Mouse (Mus musculus) limb, embryonic 11.5 days (tissue): ENCODE measurements at regions not wholly inside any gene's neighbourhood (a gene's known extent, or its start where the extent isn't known, plus 50 kb on each side); places are given as distances from the start of the nearest gene placed in this dataset.

Source experiments
- ATAC-seq: fragments of 200-750 bp; cut with Nextera tagmentation; 2 replicates; pipeline ENCODE4 v1.8.0; 2017; ENCODE audit warnings: low read depth; ENCODE audit not compliant: insufficient number of reproducible peaks, low FRiP score, low TSS enrichment
- DNase-seq: peaks from one replicate; pipeline ENCODE4 v3.0.0-alpha.2; 2015; ENCODE audit warnings: low spot score
- H3K27ac ChIP-seq: fragments of 300-500 bp; sonication (generic); replicated peaks from 2 replicates; pipeline ENCODE4 v1.5.1; 2014; ENCODE audit warnings: low read depth, mild to moderate bottlenecking, low read length
- H3K27me3 ChIP-seq: fragments of 300-500 bp; sonication (generic); 2 replicates; pipeline ENCODE4 v1.6.1; 2014; ENCODE audit warnings: mild to moderate bottlenecking, low read length, mixed read lengths; ENCODE audit not compliant: control insufficient read depth, insufficient read depth
- H3K36me3 ChIP-seq: fragments of 300-500 bp; sonication (generic); 2 replicates; pipeline ENCODE4 v1.6.1; 2014; ENCODE audit warnings: mild to moderate bottlenecking, low read length, moderate library complexity, mixed read lengths; ENCODE audit not compliant: control insufficient read depth, insufficient read depth
- H3K4me1 ChIP-seq: fragments of 300-500 bp; sonication (generic); 2 replicates; pipeline ENCODE4 v1.6.1; 2014; ENCODE audit warnings: low read length, mixed read lengths; ENCODE audit not compliant: control insufficient read depth, insufficient read depth
- H3K4me2 ChIP-seq: fragments of 300-500 bp; sonication (generic); 2 replicates; pipeline ENCODE4 v1.6.1; 2014; ENCODE audit warnings: low read depth, mild to moderate bottlenecking, moderate library complexity; ENCODE audit not compliant: severe bottlenecking
- H3K4me3 ChIP-seq: fragments of 300-500 bp; sonication (generic); 2 replicates; pipeline ENCODE4 v1.5.1; 2014; ENCODE audit warnings: low read depth, low read length
- H3K9ac ChIP-seq: fragments of 300-500 bp; sonication (generic); 2 replicates; pipeline ENCODE4 v1.6.1; 2014; ENCODE audit warnings: mild to moderate bottlenecking, low read length
- H3K9me3 ChIP-seq: fragments of 300-500 bp; sonication (generic); 2 replicates; pipeline ENCODE4 v1.6.1; 2016; ENCODE audit warnings: low read length; ENCODE audit not compliant: control insufficient read depth
- WGBS: fragments of 180-500 bp; shearing (Covaris S2); extraction: QIAGEN DNeasy Blood & Tissue Kit; methylation state at CpG from one replicate; pipeline ENCODE4 v1.1.7; 2014; 5-methylcytosine and 5-hydroxymethylcytosine counted together

- Histone ChIP-seq H3K4me1 (no peaks in the 10 kb centered on the region), H3K4me2 (no peak overlapping the region), H3K4me3 (no peak overlapping the region), H3K36me3 (no peaks in the 10 kb centered on the region), H3K9me3 (no peaks in the 10 kb centered on the region), H3K27me3 (no peaks in the 10 kb centered on the region), H3K9ac (no peak overlapping the region), H3K27ac (no peak overlapping the region)
- ATAC-seq (no peak), DNase-seq (no peak)
- 75% methylated on average over 4 of the region's 4 CpGs for whole genome bisulfite sequencing
These were observed 400.9 kb downstream of the Trim52 start for GRCm38 (mm10) chr14:106506921-106507320.

- ATAC-seq: no peak
- WGBS: 80% methylated on average over 12 of the region's 12 CpGs
- no peaks in the 10 kb centered on the region for H3K36me3 ChIP-seq
These were observed 412.8 kb downstream of the Trim52 start for GRCm38 (mm10) chr14:106518552-106519358.

DNA sequence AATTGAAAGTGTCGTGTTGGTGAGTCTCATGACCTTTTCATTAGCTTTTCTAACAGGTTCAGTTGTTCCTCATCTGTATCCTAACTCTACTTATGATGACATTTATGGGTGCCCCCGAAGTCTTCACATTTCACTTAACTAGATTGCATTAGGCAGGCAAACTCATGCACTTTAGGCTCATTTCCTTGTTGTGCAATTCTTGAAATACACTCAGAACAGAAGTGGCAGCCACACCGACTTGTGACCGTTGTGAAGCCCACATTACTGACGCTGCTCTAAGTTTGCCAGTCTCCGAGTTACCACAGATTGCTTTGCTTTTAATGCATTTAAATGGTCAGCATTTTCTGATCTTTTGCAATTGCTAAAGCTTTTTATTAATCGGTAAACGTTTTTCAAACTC lies 414.8 kb downstream of the Trim52 start:
- 57% methylated on average over 8 of the region's 8 CpGs for WGBS
- no peaks in the 10 kb centered on the region for H3K36me3 ChIP-seq
- no peaks in the 10 kb centered on the region for H3K27me3 ChIP-seq
- H3K9ac ChIP-seq: no peak overlapping the region
- H3K27ac ChIP-seq: no peak overlapping the region
- DNase-seq: no peak
- no peaks in the 10 kb centered on the region for H3K4me1 ChIP-seq
- no peak overlapping the region for H3K4me2 ChIP-seq
- ATAC-seq: no peak
- no peaks in the 10 kb centered on the region for H3K9me3 ChIP-seq
- H3K4me3 ChIP-seq: no peak overlapping the region

More at GRCm38 (mm10) chr14:106518552-106519358, 412.8 kb downstream of the Trim52 start:
- Histone ChIP-seq H3K4me1 (no peaks in the 10 kb centered on the region), H3K27me3 (no peaks in the 10 kb centered on the region), H3K9me3 (no peaks in the 10 kb centered on the region), H3K9ac (no peak overlapping the region), H3K4me3 (no peak overlapping the region), H3K27ac (no peak overlapping the region), H3K4me2 (no peak overlapping the region)
- no peak for DNase-seq

- no peaks in the 10 kb centered on the region for H3K4me1 ChIP-seq
- H3K36me3 ChIP-seq: no peaks in the 10 kb centered on the region
- WGBS: 14% methylated on average over 1 of the region's 1 CpGs
- H3K4me2 ChIP-seq: no peak overlapping the region
- no peak overlapping the region for H3K4me3 ChIP-seq
- no peak overlapping the region for H3K27ac ChIP-seq
- ATAC-seq: no peak
- no peak for DNase-seq
- no peaks in the 10 kb centered on the region for H3K9me3 ChIP-seq
- no peak overlapping the region for H3K9ac ChIP-seq
- no peaks in the 10 kb centered on the region for H3K27me3 ChIP-seq
These were observed 444.2 kb downstream of the Trim52 start for GRCm38 (mm10) chr14:106550150-106550549.

- H3K9ac ChIP-seq: no peak overlapping the region
- WGBS: 84% methylated on average over 2 of the region's 2 CpGs
These were observed 473.3 kb downstream of the Trim52 start for GRCm38 (mm10) chr14:106579281-106579680.

DNA sequence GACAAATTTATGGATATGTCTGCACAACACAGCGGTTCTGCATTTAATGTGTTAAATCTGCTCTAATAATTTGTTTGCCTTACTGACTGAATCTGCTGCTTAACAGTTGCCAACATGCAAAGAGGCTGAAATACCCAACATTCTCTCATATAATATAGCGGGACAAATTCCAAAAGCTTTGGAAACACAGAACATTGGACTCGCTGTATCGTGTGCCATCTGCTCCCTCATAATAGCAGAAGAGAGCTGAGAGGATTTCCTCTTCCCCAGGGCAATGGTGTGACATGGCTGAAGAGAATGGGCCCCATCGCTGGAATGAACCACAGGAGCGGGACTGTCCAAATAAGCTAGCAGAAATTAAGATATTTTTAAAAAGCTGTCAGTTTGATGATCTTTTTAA lies 475.9 kb downstream of the Trim52 start:
- Histone ChIP-seq H3K4me2 (no peak overlapping the region), H3K9ac (no peak overlapping the region), H3K27ac (no peak overlapping the region), H3K9me3 (no peaks in the 10 kb centered on the region), H3K36me3 (no peaks in the 10 kb centered on the region), H3K4me3 (no peak overlapping the region), H3K27me3 (no peaks in the 10 kb centered on the region), H3K4me1 (no peaks in the 10 kb centered on the region)
- 92% methylated on average over 6 of the region's 6 CpGs for WGBS
- ATAC-seq (no peak), DNase-seq (no peak)

More at GRCm38 (mm10) chr14:106579281-106579680, 473.3 kb downstream of the Trim52 start:
- Histone ChIP-seq H3K27ac (no peak overlapping the region), H3K36me3 (no peaks in the 10 kb centered on the region), H3K4me1 (no peaks in the 10 kb centered on the region), H3K4me3 (no peak overlapping the region), H3K4me2 (no peak overlapping the region), H3K9me3 (no peaks in the 10 kb centered on the region), H3K27me3 (no peaks in the 10 kb centered on the region)
- ATAC-seq: no peak
- no peak for DNase-seq

GRCm38 (mm10) chr14:106593352-106593751 lies 487.4 kb downstream of the Trim52 start:
- 93% methylated on average over 9 of the region's 9 CpGs for WGBS
- H3K4me1 ChIP-seq: no peaks in the 10 kb centered on the region
- no peak for ATAC-seq
- H3K9ac ChIP-seq: no peak overlapping the region
- H3K4me3 ChIP-seq: no peak overlapping the region
- no peak overlapping the region for H3K27ac ChIP-seq
- H3K27me3 ChIP-seq: no peaks in the 10 kb centered on the region
- no peak for DNase-seq
- no peaks in the 10 kb centered on the region for H3K9me3 ChIP-seq
- H3K4me2 ChIP-seq: no peak overlapping the region
- no peaks in the 10 kb centered on the region for H3K36me3 ChIP-seq

DNA sequence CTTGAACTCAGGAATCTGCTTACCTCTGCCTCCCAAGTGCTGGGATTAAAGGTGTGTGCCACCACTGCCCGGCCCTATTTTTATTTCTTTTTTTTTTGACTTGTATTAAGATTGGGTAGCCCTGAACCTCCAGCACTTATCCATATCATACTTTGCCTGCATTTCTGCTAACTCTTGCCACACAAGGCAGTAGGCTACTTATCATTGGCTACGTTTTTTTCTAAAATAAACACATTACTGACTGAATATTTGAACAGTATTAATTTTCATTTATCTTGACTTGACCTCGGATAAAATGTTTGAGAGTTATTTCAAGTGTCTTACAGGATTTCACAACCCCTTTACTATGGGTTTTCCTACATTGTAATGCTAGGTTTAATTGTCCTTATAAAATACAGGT lies 488.0 kb downstream of the Trim52 start:
- Histone ChIP-seq H3K27me3 (no peaks in the 10 kb centered on the region), H3K4me3 (no peak overlapping the region), H3K4me2 (no peak overlapping the region), H3K9ac (no peak overlapping the region), H3K4me1 (no peaks in the 10 kb centered on the region), H3K36me3 (no peaks in the 10 kb centered on the region), H3K9me3 (no peaks in the 10 kb centered on the region), H3K27ac (no peak overlapping the region)
- ATAC-seq (no peak), DNase-seq (no peak)
- WGBS: 78% methylated on average over 3 of the region's 3 CpGs

- DNase-seq (no peak), ATAC-seq (no peak; the same call in 1 of the 2 replicates)
- no peak overlapping the region for H3K27ac ChIP-seq
- H3K9ac ChIP-seq: no peak overlapping the region
- no peaks in the 10 kb centered on the region for H3K36me3 ChIP-seq
- H3K9me3 ChIP-seq: no peaks in the 10 kb centered on the region
- H3K4me3 ChIP-seq: no peak overlapping the region
- WGBS: 19% methylated on average over 3 of the region's 3 CpGs
- no peaks in the 10 kb centered on the region for H3K4me1 ChIP-seq
- H3K27me3 ChIP-seq: no peaks in the 10 kb centered on the region
- H3K4me2 ChIP-seq: no peak overlapping the region
These were observed 501.0 kb downstream of the Trim52 start for GRCm38 (mm10) chr14:106607041-106607440.
